Mouse (Mus musculus): ENCODE data around the gene Vmn1r22.
"Not testable (repeated sequence)": the region's sequence is repeated elsewhere in the genome, so short reads cannot be mapped to it uniquely, and the experiment has no call there.

The Vmn1r22 gene

DNA sequence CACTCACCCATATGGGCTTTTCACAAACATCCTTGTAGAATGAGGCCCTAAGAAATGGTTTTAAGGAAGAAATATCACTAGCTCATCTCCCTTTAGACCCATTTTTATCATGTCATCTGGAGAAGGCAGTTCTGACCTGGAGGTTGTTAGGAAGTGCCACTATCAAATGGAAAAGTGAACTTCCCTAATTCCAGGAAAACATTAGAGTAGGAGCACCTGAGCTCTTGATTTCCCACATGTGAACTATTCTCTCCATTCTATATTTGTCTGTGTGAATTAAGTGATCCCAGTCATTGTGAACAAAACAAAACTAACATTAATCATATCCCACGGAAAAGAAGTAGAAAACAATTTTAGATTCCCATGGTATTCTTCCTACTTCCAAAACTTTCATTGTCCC, at the start of gene Vmn1r22:
Gene Vmn1r22 (minus strand): TSS at position 101 of the 400 bp plus-strand sequence.
- no peak for DNase-seq (ENCODE audit: low read depth in 1 of 2, low spot score in 2 of 2)

DNA sequence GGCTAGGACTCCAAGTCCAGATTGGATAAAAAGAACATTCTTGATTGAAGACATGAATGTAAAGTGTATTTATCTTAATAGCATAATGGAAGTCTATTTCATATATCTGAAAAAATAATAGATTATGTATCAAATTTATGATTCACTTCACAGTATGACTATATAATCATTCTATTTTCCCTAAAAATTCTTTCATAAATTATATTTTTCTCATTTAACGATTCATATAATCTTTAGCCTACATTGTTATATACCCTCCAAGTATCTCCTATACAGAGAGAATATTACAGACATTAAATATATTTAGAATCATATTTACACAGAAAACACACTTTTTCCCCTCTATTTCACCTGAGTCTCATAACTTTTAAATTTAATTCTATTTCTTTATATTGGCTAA, 18.9 kb upstream of the Vmn1r22 start, which contains the start of gene Vmn1r23:
Gene Vmn1r23 (minus strand): TSS at position 101 of the 400 bp plus-strand sequence.
- DNase-seq (ENCODE audit: low read depth in 1 of 2, low spot score in 2 of 2) = no peak

DNA sequence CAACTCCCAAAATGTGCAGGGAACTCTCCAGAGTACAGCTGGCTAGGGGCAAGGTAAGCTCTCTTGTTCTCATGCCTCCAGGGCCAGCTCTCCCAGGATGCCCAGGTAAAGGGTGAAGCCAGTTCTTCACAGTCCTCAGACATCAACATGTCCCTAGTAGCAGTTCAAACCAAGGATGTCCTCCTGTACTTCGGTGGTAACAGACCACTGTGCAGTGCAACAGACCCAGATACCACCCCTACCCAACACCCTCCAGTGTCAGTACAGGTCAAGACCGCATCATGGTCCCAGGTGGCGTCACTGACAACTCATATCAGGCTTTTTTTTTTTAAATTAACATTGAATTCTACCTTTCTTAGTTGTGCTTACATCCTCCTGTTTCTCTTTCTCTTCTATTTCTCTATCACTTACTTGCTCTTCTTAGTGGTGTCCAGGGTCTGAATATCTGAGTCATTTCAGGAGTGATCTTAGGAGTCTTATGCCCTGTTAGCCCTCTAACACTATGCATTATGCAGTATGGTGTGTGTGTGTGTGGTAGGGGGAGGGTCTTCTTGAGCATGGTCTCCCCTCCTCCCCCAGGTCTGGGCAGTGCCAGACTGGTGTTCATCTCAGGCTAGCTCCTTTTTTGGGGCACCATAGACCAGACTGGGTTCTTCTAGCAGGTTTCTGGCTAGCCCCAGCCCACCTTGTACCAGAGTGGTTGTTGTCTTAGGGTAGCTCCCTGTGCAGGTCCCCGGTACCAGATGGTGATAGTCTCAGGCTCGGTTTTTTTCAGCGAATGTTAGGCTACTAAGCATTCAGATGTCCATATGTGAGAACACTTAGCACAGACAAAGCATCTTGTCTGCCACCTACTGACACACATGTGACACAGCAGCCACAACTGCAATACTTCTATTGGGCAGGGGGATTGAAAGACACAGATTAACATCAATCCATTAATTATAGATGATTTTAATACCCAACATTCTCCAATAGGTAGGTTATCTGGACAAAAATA, 48.5 kb downstream of the Vmn1r22 start:
- DNase-seq (ENCODE audit: low read depth in 1 of 2, low spot score in 2 of 2) = no peak

DNA sequence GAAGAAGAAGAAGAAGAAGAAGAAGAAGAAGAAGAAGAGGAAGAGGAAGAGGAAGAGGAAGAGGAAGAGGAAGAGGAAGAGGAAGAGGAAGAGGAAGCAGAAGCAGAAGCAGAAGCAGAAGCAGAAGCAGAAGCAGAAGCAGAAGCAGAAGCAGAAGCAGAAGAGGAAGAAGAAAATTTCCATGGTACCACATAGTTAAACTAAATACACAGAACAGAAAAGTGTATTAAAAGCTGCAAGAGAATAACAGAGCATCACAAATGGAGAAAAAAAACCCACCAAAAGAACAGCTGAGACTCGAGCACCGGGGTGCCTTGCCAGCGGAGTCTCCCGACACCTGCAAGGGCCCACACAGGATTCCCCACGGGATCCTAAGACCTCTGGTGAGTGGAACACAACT, 56.7 kb downstream of the Vmn1r22 start:
- not testable (repeated sequence) for DNase-seq (ENCODE audit: low read depth in 1 of 2, low spot score in 2 of 2)

DNA sequence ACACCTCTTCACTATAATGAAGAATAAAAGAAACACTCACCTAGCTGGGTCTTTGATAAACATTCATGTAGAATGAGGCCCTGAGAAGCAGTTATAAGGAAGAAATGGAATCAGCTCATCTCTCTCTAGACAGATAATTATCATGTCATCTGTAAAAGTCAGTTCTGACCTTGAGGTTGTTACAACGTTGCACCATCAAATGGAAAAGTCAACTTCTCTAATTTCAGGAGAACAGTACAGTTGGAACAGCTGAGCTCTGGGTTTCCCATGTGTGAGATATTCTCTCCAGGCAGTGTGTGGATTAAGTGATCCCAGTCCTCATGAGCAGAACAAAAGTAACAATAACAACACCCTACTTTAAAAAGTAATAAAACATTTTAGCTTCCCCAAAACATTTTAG, 57.5 kb downstream of the Vmn1r22 start, which contains the start of gene Vmn1r21:
Gene Vmn1r21 (minus strand): TSS at position 58 of the 400 bp plus-strand sequence.
- no peak for DNase-seq (ENCODE audit: low read depth in 1 of 2, low spot score in 2 of 2)
